Mouse (Mus musculus): ENCODE measurements around the gene Snx22. TPM values are rescaled to one million over a fixed set of nuclear protein-coding genes. Genes with fewer than 3 reads are reported as not detected.

The Snx22 gene
- total RNA-seq, 1 experiment from 2014 or later, result 0.30 TPM

DNA sequence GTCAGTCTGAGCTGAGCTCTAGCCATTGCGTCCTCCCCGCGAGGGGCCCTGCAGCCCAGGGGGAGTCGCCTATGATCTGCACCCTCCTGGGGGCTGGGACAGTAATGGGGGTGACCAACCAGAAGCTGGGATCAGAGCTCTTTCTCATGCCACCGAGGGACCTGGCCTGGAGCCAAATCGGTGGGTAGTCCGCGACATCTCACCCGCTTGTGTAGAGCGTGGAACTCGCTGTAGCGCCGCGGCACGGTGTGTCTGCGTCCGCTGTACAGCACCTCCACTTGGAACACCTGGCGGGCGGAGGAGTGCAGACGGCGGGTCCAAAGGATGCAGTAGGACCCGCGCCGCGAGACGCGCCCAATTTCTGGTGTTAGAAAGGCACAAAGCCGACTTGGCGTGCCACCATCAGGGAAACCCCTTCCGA, 538 bp downstream of the Snx22 start:
- peak; percentile 36 for DNase-seq

DNA sequence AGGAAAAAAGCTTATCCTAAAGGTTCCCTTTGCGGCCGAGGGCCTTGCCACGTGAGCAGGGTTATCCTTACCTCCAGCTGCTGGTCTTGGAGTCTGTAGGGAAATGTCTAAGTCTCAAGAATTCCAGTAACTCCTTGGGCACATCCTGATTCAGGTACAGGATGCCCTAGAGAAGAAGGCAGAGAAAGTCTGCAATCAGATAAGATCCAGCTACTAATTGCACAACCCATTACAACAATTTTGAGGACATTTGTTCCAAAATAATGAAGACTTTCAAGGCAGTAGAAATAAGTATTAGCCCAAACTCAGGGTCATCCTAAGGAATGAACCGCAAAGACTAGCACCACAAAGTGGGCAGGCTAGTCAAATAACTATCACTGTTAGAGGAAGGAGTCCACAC, 1.5 kb downstream of the Snx22 start:
- DNase-seq, result no peak

GRCm38 (mm10) chr9:66067542-66067941, 2.0 kb downstream of the Snx22 start:
- no peak for DNase-seq

DNA sequence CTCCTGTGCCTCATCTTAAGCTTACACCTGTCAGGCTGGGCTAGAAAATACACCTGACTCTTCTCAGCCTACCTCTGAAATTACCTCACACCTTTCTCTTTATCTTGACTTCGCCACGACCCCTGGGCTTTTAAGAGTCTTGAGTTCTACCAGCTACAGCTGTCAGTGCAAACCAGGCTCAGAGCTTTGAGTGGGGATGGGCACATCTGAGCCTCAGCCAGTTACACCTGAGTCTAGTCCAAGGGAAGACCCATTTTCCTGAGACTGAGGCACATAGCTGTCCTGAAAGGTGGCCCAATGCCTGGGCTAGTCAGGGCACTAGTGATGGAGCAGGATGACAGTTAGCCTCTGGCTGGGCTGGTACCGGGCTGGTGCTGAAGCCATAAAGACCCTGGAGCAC, 2.7 kb downstream of the Snx22 start:
- no peak for DNase-seq

- DNase-seq, result no peak
Observed at GRCm38 (mm10) chr9:66064316-66064715, 5.2 kb downstream of the Snx22 start.

DNA sequence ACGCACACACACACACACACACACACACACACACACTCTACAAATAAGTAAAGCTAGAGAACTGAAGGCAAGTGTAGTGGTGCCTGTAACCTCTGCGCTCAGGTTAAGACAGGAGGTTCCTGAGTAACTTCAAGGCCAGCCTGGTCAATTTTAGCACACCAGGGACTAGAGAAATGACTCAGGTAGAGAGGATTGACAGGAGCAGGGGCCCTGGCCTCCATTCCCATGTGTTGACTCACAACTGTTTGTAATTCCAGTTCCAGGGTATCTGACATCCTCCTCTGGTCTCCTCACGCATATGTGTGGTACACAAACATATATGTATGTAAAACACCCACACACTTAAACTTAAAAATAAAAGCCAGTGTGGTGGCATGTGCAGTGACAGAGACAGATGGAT, 6.1 kb downstream of the Snx22 start:
- no peak for DNase-seq

GRCm38 (mm10) chr9:66061656-66062055, 7.9 kb downstream of the Snx22 start:
- no peak for DNase-seq

- no peak for DNase-seq
Observed at GRCm38 (mm10) chr9:66060986-66061385, 8.5 kb downstream of the Snx22 start.

GRCm38 (mm10) chr9:66060308-66060647, 9.2 kb downstream of the Snx22 start:
- DNase-seq, result no peak

- DNase-seq, result peak; percentile 98
Observed at GRCm38 (mm10) chr9:66059583-66060307, 9.8 kb downstream of the Snx22 start, which contains the start of gene Ppib. Ppib (plus strand) TSS chr9:66060222.

GRCm38 (mm10) chr9:66053620-66054019, 15.9 kb downstream of the Snx22 start:
- DNase-seq, result no peak

DNA sequence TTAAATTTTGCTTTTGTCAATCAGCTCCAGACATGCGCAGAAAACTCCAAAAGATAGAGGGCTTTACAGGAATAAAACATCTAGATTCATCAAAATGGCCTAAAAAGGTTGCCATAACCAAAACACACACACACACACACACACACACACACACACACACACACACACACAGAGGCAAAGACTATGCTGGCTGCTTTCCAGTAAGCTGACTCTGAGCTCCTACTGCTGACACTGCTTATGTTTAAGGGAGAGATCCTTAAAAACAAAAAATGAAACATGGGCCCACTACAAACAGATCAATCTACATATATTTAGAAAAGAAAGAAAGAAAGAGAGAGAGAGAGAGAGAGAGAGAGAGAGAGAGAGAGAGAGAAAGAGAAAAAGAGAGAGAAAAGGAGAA, 16.8 kb downstream of the Snx22 start:
- DNase-seq, result no peak

- no peak for DNase-seq
Observed at GRCm38 (mm10) chr9:66051493-66051892, 18.0 kb downstream of the Snx22 start.

GRCm38 (mm10) chr9:66049931-66050601, 19.5 kb downstream of the Snx22 start:
- no peak for DNase-seq

DNA sequence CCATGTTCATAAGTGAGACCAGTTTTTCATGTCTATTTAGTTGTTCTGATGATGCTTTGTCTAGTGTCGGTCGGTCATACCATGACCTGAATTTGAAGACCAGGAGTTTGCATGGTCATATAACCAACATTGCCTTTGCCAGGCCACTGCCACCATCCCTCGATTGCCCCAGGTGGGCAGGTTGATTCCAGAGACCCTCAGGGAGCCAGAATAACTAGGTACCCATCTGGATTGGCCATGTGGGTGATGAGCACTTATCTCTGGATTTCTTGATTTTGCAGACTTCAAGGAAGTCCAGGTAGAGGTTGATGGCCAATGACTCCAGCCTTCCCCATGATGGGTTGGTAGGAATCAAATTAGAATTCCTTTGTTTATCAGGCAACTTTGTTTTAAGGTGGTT, 26.3 kb downstream of the Snx22 start:
- DNase-seq, result no peak

- DNase-seq, result no peak
Observed at GRCm38 (mm10) chr9:66042331-66042730, 27.2 kb downstream of the Snx22 start.

DNA sequence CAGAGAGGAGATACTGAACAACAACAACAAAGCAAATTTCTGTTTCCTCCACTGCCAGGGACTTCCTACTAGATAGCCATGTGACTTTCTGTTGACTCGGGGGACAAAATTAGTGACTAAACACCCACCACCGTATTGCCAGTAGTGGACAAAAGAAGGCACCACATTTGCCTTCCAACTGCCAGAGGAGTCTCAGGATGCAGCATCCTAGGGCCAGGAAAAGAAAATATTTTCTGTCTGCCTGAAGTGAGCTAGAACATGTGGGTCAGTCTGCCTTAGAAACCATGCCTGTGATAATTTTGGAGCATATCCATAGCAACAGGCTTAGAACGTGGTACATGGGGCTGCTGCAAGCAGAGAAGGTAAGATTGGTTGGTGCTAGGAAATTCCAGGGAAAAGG, 28.7 kb downstream of the Snx22 start:
- no peak for DNase-seq

DNA sequence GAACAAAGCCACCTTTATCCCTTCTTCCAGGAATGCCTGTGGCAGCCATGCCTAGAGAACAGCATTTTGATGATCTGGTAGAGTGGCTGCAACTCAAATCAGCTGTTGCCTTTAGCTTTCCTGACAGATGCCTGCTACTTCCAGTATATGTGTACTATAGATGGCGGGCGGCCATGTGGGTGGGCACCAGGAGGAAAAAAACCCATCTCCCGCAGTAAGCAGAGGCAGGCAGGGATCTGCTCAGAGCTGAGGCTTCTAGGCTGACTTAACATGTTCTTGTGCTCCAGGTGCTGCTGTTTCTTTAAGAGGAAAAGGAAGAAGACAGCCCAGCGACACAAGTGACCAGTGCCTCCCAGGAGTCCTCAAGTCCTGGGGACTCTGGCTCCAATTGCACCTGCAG, 30.2 kb downstream of the Snx22 start:
- DNase-seq, result no peak

DNA sequence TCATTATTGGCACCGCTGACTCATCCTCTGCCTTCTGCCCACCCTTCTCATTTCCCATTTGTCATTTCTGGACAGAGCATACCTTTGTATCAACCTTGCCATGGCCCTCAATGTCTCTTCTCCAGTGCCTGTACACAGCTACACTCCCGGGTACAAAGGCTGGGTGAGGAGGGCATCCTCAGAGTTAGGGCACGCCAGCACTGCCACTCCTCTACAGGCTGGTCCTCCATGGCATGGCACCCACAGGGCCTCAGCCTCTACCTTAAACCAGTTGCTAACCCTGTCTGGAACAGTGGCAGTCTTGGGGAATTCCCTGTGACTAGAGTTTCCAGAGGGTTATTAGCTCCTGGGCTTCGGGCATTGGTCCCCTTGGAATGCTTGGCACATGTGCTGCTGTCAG, 30.9 kb downstream of the Snx22 start:
- DNase-seq, result no peak

GRCm38 (mm10) chr9:66038082-66038481, 31.4 kb downstream of the Snx22 start:
- no peak for DNase-seq

DNA sequence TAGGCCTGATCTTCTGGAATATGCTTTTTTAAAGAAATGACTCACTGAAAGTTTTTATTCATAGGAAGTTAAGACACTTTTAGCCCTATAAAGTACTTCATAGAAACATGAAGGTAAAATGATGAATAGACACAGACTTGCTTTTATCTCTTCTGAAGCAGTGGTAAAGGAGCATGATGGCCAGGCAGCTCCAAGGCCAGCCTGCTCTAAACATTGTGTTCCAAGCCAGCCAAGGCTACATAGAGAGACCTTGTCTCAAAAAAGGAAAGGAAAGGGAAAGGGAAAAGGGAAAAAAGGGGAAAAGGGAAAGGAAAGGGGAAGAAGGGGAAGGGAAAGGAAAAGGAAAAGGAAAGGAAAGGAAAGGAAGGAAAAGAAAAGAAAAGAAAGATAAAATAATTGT, 48.9 kb downstream of the Snx22 start:
- DNase-seq, result no peak

Data from adrenal gland, postnatal 25 days (tissue).